Mouse (Mus musculus) E14TG2a.4 (cell line): ENCODE results near the gene Rab33a.

Experiments
- CTCF ChIP-seq: conservative IDR thresholded peaks from 2 replicates; pipeline ENCODE4 v1.5.1; 2014; ENCODE audit warnings: low read length
- POU5F1 ChIP-seq: IDR thresholded peaks from 2 replicates; pipeline ENCODE4 v1.6.1; 2014; ENCODE audit warnings: low read length, borderline replicate concordance

DNA sequence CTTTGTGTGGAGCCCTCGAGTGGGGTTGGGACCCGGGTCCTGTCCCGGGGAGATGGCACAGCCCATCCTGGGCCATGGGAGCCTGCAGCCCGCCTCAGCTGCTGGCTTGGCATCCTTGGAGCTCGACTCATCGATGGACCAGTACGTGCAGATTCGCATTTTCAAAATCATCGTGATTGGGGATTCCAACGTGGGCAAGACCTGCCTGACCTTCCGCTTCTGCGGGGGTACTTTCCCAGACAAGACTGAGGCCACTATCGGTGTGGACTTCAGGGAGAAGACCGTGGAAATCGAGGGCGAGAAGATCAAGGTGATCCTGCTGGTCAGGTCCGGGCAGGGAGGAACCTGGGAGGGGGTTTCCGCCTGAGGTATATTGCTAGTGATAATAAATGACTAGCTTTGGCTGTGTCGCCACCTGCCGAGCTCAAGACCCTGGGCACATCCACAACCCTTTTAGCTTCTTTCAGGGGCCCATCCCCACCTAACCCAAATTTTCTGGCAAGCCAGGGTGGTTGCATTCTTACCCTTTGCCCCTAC, 532 bp downstream of the Rab33a start:
- TF ChIP-seq CTCF: no peak
- no peak for TF ChIP-seq POU5F1
